Mouse (Mus musculus): ENCODE results near the gene Rere. TPM values are rescaled to one million over a fixed set of nuclear protein-coding genes. Genes with fewer than 3 reads are reported as not detected.

The Rere gene
- polyA plus RNA-seq, 1 experiment from 2014 or later: 23.7 TPM

- Histone ChIP-seq H3K9ac (no peak overlapping the region), H3K4me1 (peaks cover 16% of the 10 kb centered on the region; the same call in 1 of the 2 replicates), H3K27me3 (replicated peaks) (no peaks in the 10 kb centered on the region), H3K36me3 (peaks cover 4% of the 10 kb centered on the region; the same call in 1 of the 2 replicates), H3K9me3 (no peaks in the 10 kb centered on the region), H3K4me3 (replicated peaks) (no peak overlapping the region), H3K27ac (peak overlapping the region; percentile 21), H3K4me2 (no peak overlapping the region)
- peak; percentile 81 for ATAC-seq (ENCODE audit: insufficient read depth, low FRiP score, low read depth)
- 38% methylated on average over 20 of the region's 20 CpGs for WGBS
Observed at GRCm38 (mm10) chr4:150257252-150258204, 23.9 kb upstream of the Rere start.

GRCm38 (mm10) chr4:150258388-150258787 lies 23.1 kb upstream of the Rere start:
- H3K9ac ChIP-seq: no peak overlapping the region

GRCm38 (mm10) chr4:150259577-150259976 lies 21.9 kb upstream of the Rere start:
- WGBS: 92% methylated on average over 7 of the region's 7 CpGs
- H3K4me3 ChIP-seq (replicated peaks): no peak overlapping the region
- no peak overlapping the region for H3K27ac ChIP-seq
- H3K9ac ChIP-seq: no peak overlapping the region
- no peak overlapping the region for H3K4me2 ChIP-seq
- peaks cover 16% of the 10 kb centered on the region; the same call in 1 of the 2 replicates for H3K4me1 ChIP-seq
- H3K36me3 ChIP-seq: no peaks in the 10 kb centered on the region
- no peaks in the 10 kb centered on the region for H3K9me3 ChIP-seq
- no peaks in the 10 kb centered on the region for H3K27me3 ChIP-seq (replicated peaks)
- no peak for ATAC-seq (ENCODE audit: insufficient read depth, low FRiP score, low read depth)

More at GRCm38 (mm10) chr4:150258388-150258787, 23.1 kb upstream of the Rere start:
- Histone ChIP-seq H3K27me3 (replicated peaks) (no peaks in the 10 kb centered on the region), H3K4me3 (replicated peaks) (no peak overlapping the region), H3K4me2 (no peak overlapping the region), H3K36me3 (no peaks in the 10 kb centered on the region), H3K9me3 (no peaks in the 10 kb centered on the region), H3K27ac (peak overlapping the region; percentile 21; the same call in 1 of the 2 replicates), H3K4me1 (peaks cover 16% of the 10 kb centered on the region; the same call in 1 of the 2 replicates)
- WGBS: 49% methylated on average over 14 of the region's 14 CpGs
- no peak for ATAC-seq (ENCODE audit: insufficient read depth, low FRiP score, low read depth)

GRCm38 (mm10) chr4:150260111-150260510 lies 21.3 kb upstream of the Rere start:
- no peaks in the 10 kb centered on the region for H3K36me3 ChIP-seq
- no peak overlapping the region for H3K9ac ChIP-seq
- no peaks in the 10 kb centered on the region for H3K9me3 ChIP-seq
- H3K27me3 ChIP-seq (replicated peaks): no peaks in the 10 kb centered on the region
- H3K4me2 ChIP-seq: no peak overlapping the region
- no peak overlapping the region for H3K4me3 ChIP-seq (replicated peaks)
- peaks cover 16% of the 10 kb centered on the region; the same call in 1 of the 2 replicates for H3K4me1 ChIP-seq
- ATAC-seq (ENCODE audit: insufficient read depth, low FRiP score, low read depth): no peak
- no peak overlapping the region for H3K27ac ChIP-seq
- WGBS: 48% methylated on average over 7 of the region's 7 CpGs

- Histone ChIP-seq H3K4me1 (peaks cover 16% of the 10 kb centered on the region; the same call in 1 of the 2 replicates), H3K27ac (no peak overlapping the region), H3K9ac (no peak overlapping the region), H3K27me3 (replicated peaks) (no peaks in the 10 kb centered on the region), H3K9me3 (no peaks in the 10 kb centered on the region), H3K4me3 (replicated peaks) (no peak overlapping the region), H3K36me3 (no peaks in the 10 kb centered on the region), H3K4me2 (no peak overlapping the region)
- 40% methylated on average over 6 of the region's 6 CpGs for WGBS
- ATAC-seq (ENCODE audit: insufficient read depth, low FRiP score, low read depth): no peak
Observed at GRCm38 (mm10) chr4:150260745-150261144, 20.7 kb upstream of the Rere start.

- Histone ChIP-seq H3K27me3 (replicated peaks) (no peaks in the 10 kb centered on the region), H3K4me2 (no peak overlapping the region), H3K4me1 (peaks cover 13% of the 10 kb centered on the region; the same call in 1 of the 2 replicates), H3K27ac (no peak overlapping the region), H3K36me3 (no peaks in the 10 kb centered on the region), H3K9me3 (no peaks in the 10 kb centered on the region), H3K9ac (no peak overlapping the region), H3K4me3 (replicated peaks) (no peak overlapping the region)
- WGBS: 71% methylated on average over 8 of the region's 8 CpGs
- no peak for ATAC-seq (ENCODE audit: insufficient read depth, low FRiP score, low read depth)
Observed at GRCm38 (mm10) chr4:150262301-150262700, 19.1 kb upstream of the Rere start.

GRCm38 (mm10) chr4:150264903-150265302 lies 16.5 kb upstream of the Rere start:
- peaks cover 3% of the 10 kb centered on the region; the same call in 1 of the 2 replicates for H3K4me1 ChIP-seq
- no peak overlapping the region for H3K4me3 ChIP-seq (replicated peaks)
- H3K9me3 ChIP-seq: no peaks in the 10 kb centered on the region
- ATAC-seq (ENCODE audit: insufficient read depth, low FRiP score, low read depth): no peak
- no peak overlapping the region for H3K4me2 ChIP-seq
- H3K27ac ChIP-seq: no peak overlapping the region
- H3K36me3 ChIP-seq: no peaks in the 10 kb centered on the region
- H3K27me3 ChIP-seq (replicated peaks): no peaks in the 10 kb centered on the region
- WGBS: 54% methylated on average over 7 of the region's 7 CpGs
- no peak overlapping the region for H3K9ac ChIP-seq

- Histone ChIP-seq H3K36me3 (no peaks in the 10 kb centered on the region), H3K4me3 (replicated peaks) (no peak overlapping the region), H3K27me3 (replicated peaks) (no peaks in the 10 kb centered on the region), H3K4me1 (peaks cover 4% of the 10 kb centered on the region; the same call in 1 of the 2 replicates), H3K9me3 (no peaks in the 10 kb centered on the region), H3K27ac (no peak overlapping the region), H3K9ac (no peak overlapping the region), H3K4me2 (no peak overlapping the region)
- ATAC-seq (ENCODE audit: insufficient read depth, low FRiP score, low read depth): no peak
- WGBS: 60% methylated on average over 5 of the region's 5 CpGs
Observed at GRCm38 (mm10) chr4:150265471-150265870, 16.0 kb upstream of the Rere start.

- 0 out of 2 replicates have a peak overlapping the region, but pooled peaks have one; percentile 3 for H3K4me2 ChIP-seq
- WGBS: 55% methylated on average over 21 of the region's 21 CpGs
- no peak for ATAC-seq (ENCODE audit: insufficient read depth, low FRiP score, low read depth)
Observed at GRCm38 (mm10) chr4:150266655-150267223, 14.7 kb upstream of the Rere start.

GRCm38 (mm10) chr4:150268674-150269653 lies 12.5 kb upstream of the Rere start:
- no peak overlapping the region for H3K27ac ChIP-seq
- no peak for ATAC-seq (ENCODE audit: insufficient read depth, low FRiP score, low read depth)
- no peak overlapping the region for H3K4me2 ChIP-seq

More at GRCm38 (mm10) chr4:150266655-150267223, 14.7 kb upstream of the Rere start:
- Histone ChIP-seq H3K27ac (no peak overlapping the region), H3K4me3 (replicated peaks) (no peak overlapping the region), H3K36me3 (no peaks in the 10 kb centered on the region), H3K4me1 (peaks cover 4% of the 10 kb centered on the region; the same call in 1 of the 2 replicates), H3K27me3 (replicated peaks) (no peaks in the 10 kb centered on the region), H3K9ac (no peak overlapping the region), H3K9me3 (no peaks in the 10 kb centered on the region)

GRCm38 (mm10) chr4:150269679-150270078 lies 11.8 kb upstream of the Rere start:
- no peak overlapping the region; the same call in 1 of the 2 replicates for H3K27ac ChIP-seq
- H3K4me1 ChIP-seq: peaks cover 15% of the 10 kb centered on the region
- H3K9ac ChIP-seq: no peak overlapping the region
- no peaks in the 10 kb centered on the region for H3K36me3 ChIP-seq
- no peaks in the 10 kb centered on the region for H3K9me3 ChIP-seq
- no peak overlapping the region for H3K4me2 ChIP-seq
- H3K4me3 ChIP-seq (replicated peaks): no peak overlapping the region
- H3K27me3 ChIP-seq (replicated peaks): no peaks in the 10 kb centered on the region
- no peak for ATAC-seq (ENCODE audit: insufficient read depth, low FRiP score, low read depth)
- 30% methylated on average over 6 of the region's 7 CpGs for WGBS

More at GRCm38 (mm10) chr4:150268674-150269653, 12.5 kb upstream of the Rere start:
- 80% methylated on average over 33 of the region's 33 CpGs for WGBS
- H3K9me3 ChIP-seq: no peaks in the 10 kb centered on the region
- no peaks in the 10 kb centered on the region for H3K27me3 ChIP-seq (replicated peaks)
- H3K9ac ChIP-seq: no peak overlapping the region
- peaks cover 15% of the 10 kb centered on the region for H3K4me1 ChIP-seq
- no peaks in the 10 kb centered on the region for H3K36me3 ChIP-seq
- no peak overlapping the region for H3K4me3 ChIP-seq (replicated peaks)

Data from stomach, embryonic 15.5 days (tissue).